Mouse (Mus musculus) right cerebral cortex, adult 18-20 months (tissue): ENCODE measurements around the gene Fank1.

Experiments used
- DNase-seq: peaks from one replicate; pipeline ENCODE4 v3.0.0; 2022; ENCODE audit warnings: mixed read lengths

Gene Fank1

DNA sequence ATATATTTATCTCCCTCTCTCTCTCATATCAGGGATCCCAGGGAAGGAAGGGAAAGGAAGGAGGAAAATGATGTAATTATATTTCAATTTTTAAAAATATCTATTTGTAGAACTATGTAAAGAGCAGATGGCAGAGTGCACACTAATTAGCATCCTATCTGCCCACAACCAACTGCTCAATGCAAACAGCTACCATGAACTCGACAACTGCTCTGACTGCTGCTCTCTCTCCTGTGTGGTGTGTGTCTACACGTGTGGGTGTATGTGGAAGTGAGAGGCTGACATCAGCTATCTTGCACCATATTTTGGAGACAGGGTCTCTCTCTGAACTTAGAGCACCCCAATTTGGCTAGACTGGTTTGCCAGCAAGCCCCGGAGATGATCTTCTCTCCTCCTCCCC lies 135.2 kb downstream of the Fank1 start:
- peak; percentile 68 for DNase-seq

DNA sequence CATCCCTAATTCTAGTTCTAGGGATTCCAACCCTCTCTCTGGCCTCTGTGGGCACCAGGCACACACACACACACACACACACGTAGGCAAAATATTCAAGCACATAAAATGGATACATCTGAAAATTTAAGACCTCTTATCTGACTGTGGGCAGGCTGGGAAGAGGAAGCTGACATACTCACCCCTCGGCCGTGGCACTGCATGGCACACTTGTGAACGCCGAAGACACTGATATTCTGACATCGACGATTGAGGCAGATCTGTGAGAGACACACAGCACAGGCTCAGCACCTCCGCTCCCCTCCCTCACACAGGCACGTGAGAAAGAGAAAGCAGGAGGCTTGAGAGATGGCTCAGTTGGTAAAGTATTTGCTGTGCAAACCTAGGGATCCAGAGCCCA lies 139.6 kb downstream of the Fank1 start:
- DNase-seq, result no peak

DNA sequence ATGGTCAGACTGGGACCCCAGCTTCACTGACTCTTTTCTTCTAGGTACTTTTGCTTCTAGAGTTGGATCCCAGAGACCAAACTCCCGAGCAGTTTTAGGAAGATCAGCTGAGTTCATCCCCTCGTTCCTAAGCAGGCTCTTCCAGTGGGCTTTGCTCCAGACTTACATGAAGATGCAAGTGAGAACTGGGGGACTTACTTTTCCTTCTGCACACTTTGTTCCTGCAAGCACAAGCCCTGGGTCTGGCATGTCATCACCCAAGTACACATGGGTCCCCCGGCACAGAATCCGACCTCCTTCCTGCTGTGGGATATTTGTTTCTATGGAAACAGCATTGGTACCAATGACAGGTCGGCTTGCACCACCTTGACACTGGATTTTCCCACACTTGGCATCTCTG lies 142.6 kb downstream of the Fank1 start:
- DNase-seq, result no peak

DNA sequence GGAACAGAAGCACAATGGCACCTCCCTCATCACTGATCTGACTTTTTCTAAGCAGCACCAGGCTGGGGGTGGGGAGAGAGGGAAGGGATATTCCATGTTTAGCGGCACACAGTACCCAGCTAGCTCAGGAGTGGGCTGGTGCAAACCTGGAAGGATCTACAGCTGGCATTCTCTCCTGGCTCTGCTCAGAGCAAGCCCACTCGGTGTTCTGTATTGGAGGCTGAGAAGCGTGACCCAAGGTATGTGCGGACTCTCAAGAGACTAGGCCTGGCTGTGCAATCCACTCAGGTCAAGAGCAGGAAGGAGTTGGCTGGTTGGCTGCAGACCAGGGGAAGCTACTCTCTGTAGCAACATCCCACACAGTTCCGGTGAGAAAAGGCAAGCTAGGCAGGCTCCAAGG lies 143.3 kb downstream of the Fank1 start:
- peak; percentile 84 for DNase-seq

DNA sequence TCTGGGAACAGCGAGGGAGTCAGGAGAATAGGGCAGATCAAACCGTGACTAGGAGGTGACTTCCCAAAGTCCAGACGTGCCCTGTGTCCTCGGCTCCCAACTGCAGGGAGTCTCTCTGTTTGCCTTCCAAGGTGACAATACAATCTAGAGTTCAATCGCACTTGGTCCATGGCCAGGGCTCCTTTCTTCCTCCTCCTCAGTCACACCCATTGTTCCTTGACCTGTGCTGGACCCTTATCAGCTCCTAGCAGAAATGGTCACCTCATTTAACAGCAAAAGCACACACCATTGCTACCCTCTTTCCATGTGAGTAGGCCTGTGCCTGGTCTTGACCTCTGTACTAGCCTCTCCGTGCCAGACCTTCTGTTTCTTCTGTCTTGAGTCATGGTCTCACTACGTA lies 144.1 kb downstream of the Fank1 start:
- DNase-seq, result no peak

DNA sequence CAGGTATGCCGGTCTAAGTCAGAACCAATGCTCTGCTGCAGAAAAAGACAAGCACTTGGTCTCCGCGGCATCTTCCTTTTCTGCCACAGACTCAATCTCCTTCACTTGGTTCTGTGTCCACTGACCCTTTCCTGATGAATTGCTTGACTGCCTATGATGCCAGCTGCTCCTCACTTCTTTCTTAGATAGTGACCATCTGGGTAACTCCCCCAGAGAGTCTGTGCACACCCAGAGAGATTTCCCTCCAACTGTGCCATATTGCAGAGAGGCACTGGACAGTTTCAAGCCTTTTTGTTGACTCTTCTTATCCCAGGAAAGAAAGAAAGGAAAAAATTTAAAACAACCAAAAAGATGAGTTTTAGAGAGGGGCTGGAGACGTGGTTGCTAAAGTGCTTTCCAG lies 144.6 kb downstream of the Fank1 start:
- peak; percentile 17 for DNase-seq

DNA sequence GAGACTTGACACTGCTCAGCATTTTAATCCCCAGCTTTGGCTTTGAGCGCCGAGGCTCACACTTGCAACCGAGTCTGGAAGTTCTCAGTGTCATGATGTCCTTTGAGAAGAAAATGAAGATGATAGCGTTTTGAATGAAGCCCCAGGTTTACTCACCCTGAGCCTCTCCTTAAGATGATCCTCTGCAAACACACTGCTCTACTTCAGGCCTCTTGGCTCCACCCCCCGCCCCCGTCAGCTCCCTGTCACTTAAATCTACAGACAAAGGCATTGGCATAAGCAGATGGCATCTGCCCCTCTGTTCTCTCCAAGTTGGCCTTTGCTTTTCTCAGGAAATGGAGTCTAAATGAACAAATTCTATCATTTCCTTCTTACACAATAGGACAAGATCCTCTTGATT lies 147.3 kb downstream of the Fank1 start:
- DNase-seq, result no peak

DNA sequence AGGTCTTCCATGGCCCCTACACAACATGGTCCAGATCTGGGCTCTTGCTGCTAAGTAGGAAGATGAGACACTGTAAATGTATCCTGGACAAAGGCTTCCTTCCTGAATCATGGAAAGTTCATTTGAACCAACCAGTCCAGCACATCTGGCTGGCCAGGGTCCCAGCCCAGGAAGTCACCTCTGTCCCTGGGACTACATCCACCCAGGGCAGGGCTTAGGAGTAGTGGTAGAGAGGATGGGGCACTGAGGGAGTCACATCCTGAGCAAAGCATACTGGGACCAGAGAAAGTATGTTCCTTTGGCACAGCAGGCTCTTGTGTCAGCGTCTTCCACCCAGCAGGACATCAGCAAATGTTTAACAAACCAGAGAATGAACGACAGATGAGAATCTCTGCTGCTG lies 149.1 kb downstream of the Fank1 start:
- DNase-seq, result no peak

DNA sequence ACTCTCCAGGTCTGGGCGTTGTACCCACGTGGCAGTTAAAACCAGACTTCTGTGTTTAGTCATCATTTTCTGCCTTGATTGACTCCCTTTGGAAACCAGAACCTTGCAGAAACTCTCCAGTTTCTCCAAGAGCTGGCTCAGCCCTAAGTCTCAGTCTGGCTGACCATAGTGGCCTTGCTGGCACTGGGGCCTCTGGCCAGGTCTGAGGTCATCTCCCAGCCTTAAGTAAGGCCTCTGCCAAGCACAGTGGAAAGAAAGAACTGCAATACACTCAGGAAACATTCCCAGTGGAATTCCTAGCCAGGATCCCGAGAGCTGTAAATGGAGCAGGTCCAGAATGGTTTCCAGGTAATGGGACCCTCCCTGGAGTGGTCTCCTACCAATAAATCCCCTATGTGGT lies 152.3 kb downstream of the Fank1 start:
- no peak for DNase-seq
